Mouse (Mus musculus) thymus, adult 2 months (tissue): ENCODE measurements around the gene Ccr2.

Experiments
- CTCF ChIP-seq: fragments of 200-500 bp; IDR thresholded peaks from 2 replicates; pipeline ENCODE4 v1.5.1; 2012; ENCODE audit warnings: mild to moderate bottlenecking, control low read depth, low read length, moderate library complexity, borderline replicate concordance; ENCODE audit not compliant: control insufficient read depth, poor library complexity, insufficient read depth; ENCODE audit errors: extremely low read depth
- POLR2A ChIP-seq: fragments of 200-500 bp; IDR thresholded peaks from 2 replicates; pipeline ENCODE4 v1.6.1; 2012; ENCODE audit warnings: mild to moderate bottlenecking, low read length, control low read depth, moderate library complexity; ENCODE audit not compliant: control insufficient read depth, poor library complexity, insufficient read depth; ENCODE audit errors: extremely low read depth

DNA sequence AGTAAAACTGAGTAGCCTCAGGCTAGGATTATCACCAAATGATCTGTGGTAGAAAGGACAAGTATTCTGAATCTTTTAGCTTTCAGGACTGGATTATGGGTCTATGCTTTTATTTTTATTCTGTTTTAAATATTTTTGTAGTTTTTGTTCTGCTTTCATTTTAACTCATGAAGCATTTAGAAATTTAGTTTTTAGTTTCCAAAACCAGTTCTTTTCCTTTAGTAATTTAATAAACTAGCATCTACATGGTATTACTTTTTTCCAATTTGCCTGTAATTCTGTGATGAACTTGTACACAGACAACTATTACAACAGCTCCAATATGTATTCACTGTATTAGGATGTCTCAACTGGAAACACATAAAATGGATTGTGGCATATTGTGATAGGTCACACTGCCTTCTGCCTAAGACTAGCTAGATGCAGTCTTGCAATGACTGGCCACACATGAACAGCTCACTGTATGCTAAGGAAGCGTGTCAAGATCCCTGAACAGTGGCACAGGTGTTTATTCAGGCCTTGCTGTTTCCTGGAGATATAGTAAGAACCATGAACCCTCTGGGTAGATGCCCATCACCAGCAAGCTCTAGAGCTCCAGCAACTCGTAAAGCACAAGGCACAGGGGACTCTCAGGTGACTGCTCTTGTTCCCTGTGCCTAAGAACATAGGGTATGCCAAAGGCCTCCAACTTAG, 41.9 kb upstream of the Ccr2 start:
- TF ChIP-seq POLR2A (no peak), CTCF (no peak)
